Mouse (Mus musculus) liver, postnatal 0 days (tissue): ENCODE measurements around the gene Slc38a9. TPM values are rescaled to one million over a fixed set of nuclear protein-coding genes. Genes with fewer than 3 reads are reported as not detected.
A peak's percentile ranks its signal among the peaks of the same experiment; 100 is the strongest.

Experiments used
- ATAC-seq: fragments of 200-750 bp; cut with Nextera tagmentation; 2 replicates; pipeline ENCODE4 v1.8.0; 2017; ENCODE audit warnings: mild to moderate bottlenecking, moderate library complexity
- DNase-seq: peaks from one replicate; pipeline ENCODE4 v3.0.0-alpha.2; 2016
- H3K27ac ChIP-seq: fragments of 300-500 bp; sonication (generic); 2 replicates; pipeline ENCODE4 v1.5.1; 2014; ENCODE audit warnings: antibody characterized with exemption, moderate library complexity, mild to moderate bottlenecking, low read depth
- H3K27me3 ChIP-seq: fragments of 300-500 bp; sonication (generic); 2 replicates; pipeline ENCODE4 v1.6.1; 2014; ENCODE audit warnings: low read length, control low read depth, mixed read lengths; ENCODE audit not compliant: insufficient read depth
- H3K36me3 ChIP-seq: fragments of 300-500 bp; sonication (generic); replicated peaks from 2 replicates; pipeline ENCODE4 v1.6.1; 2014; ENCODE audit warnings: mild to moderate bottlenecking, control low read depth, low read length, moderate library complexity, mixed read lengths; ENCODE audit not compliant: insufficient read depth
- H3K4me1 ChIP-seq: fragments of 300-500 bp; sonication (generic); 2 replicates; pipeline ENCODE4 v1.6.1; 2014; ENCODE audit warnings: antibody characterized with exemption, mild to moderate bottlenecking, control low read depth; ENCODE audit not compliant: insufficient read depth
- H3K4me2 ChIP-seq: fragments of 300-500 bp; sonication (generic); 2 replicates; pipeline ENCODE4 v1.6.1; 2014; ENCODE audit warnings: low read depth, mild to moderate bottlenecking, low read length, moderate library complexity, mixed read lengths
- H3K4me3 ChIP-seq: fragments of 300-500 bp; sonication (generic); 2 replicates; pipeline ENCODE4 v1.5.1; 2014; ENCODE audit warnings: low read depth, low read length
- H3K9ac ChIP-seq: fragments of 300-500 bp; sonication (generic); replicated peaks from 2 replicates; pipeline ENCODE4 v1.6.1; 2014; ENCODE audit warnings: mild to moderate bottlenecking, moderate library complexity
- H3K9me3 ChIP-seq: fragments of 300-500 bp; sonication (generic); 2 replicates; pipeline ENCODE4 v1.6.1; 2016; ENCODE audit warnings: mild to moderate bottlenecking, control low read depth, low read length, mixed read lengths
- CTCF ChIP-seq: sonication (generic); IDR thresholded peaks from 2 replicates; pipeline ENCODE4 v1.5.1; 2016; ENCODE audit warnings: antibody characterized with exemption, low read depth
- EP300 ChIP-seq: IDR thresholded peaks from 2 replicates; pipeline ENCODE4 v1.6.1; 2016; ENCODE audit warnings: antibody characterized with exemption, low read depth, mild to moderate bottlenecking
- WGBS: fragments of 180-500 bp; shearing (Covaris S2); extraction: QIAGEN DNeasy Blood & Tissue Kit; methylation state at CpG from one replicate; pipeline ENCODE4 v1.1.7; 2014; ENCODE audit not compliant: insufficient replicate concordance; 5-methylcytosine and 5-hydroxymethylcytosine counted together
- polyA plus RNA-seq: library from polyadenylated mRNA; unstranded; fragments of >200 nt; fragmentation: Nextera tagmentation; extraction: Ambion mirVana; gene quantifications from 2 replicates; pipeline ENCODE4 v1.2.1, GENCODE M21; 2015

The Slc38a9 gene
- polyA plus RNA-seq, 1 experiment from 2014 or later = 11.9 TPM

DNA sequence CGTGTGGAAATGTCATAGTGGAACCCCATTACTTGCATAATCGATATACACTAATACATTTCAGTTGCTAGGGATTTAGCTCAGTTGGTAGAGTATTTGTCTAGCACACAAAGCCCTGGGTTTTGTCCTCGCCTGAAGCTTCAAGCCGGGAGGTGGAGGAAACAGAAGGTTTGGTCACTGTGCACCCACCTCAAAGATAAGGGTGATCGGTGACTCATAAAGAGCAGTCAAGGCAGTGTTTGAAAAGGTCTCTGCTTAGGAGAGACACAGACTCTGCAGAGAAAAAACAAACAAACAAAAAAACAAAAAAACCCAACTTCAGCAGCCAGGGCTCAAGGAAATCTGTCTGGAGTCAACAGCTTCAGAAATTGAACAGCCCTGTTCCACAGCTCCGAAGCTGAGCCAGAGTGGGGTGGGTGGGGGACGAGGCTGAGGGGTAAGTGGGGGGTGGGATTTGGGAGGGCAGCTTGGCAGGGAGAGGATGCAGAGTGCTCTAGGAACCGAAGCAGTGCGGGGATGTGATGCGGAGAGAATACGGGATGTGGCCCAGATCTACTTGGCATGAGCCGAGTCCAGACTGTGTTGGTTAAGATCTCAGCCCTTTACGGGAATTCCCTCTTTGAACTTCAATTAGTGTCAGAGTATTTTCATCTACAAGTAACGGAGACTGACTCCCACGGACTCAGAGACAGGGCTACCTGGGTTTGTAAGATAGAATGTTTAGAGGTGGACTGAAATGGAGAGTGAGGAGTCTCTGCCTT, 99.4 kb downstream of the Slc38a9 start:
- Histone ChIP-seq H3K4me3 (no peak overlapping the region), H3K4me1 (peaks cover 14% of the 10 kb centered on the region), H3K9me3 (no peaks in the 10 kb centered on the region), H3K4me2 (no peak overlapping the region), H3K9ac (no peak overlapping the region), H3K27me3 (no peaks in the 10 kb centered on the region), H3K27ac (peak overlapping the region; percentile 59; the same call in 1 of the 2 replicates), H3K36me3 (no peaks in the 10 kb centered on the region)
- TF ChIP-seq EP300 (no peak), CTCF (no peak)
- ATAC-seq (peak; percentile 39), DNase-seq (no peak)
- WGBS = 58% methylated on average over 15 of the region's 15 CpGs

DNA sequence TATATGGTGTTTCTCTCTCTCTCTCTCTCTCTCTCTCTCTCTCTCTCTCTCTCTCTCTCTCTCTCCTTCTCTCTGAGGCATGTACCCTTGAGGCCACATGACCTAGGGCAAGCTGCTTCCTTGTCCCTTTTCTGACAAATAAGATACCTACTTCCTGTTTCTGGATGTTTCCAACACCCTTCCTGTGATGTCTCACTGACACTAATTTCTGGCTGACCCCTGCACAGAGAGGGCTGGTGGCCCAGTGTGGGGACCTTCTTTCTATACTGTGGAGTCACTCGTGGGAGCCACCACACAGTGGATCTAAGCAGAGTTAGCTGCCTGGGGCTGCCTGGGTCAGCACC, 100.0 kb downstream of the Slc38a9 start:
- Histone ChIP-seq H3K4me1 (peaks cover 14% of the 10 kb centered on the region), H3K27me3 (no peaks in the 10 kb centered on the region), H3K4me2 (no peak overlapping the region), H3K4me3 (no peak overlapping the region), H3K9ac (no peak overlapping the region), H3K27ac (peak overlapping the region; percentile 59; the same call in 1 of the 2 replicates), H3K9me3 (no peaks in the 10 kb centered on the region), H3K36me3 (no peaks in the 10 kb centered on the region)
- 12% methylated on average over 1 of the region's 1 CpGs for WGBS
- TF ChIP-seq CTCF (no peak), EP300 (0 out of 2 replicates have a peak, but pooled peaks have one; percentile 15)
- ATAC-seq (peak; percentile 63), DNase-seq (no peak)

DNA sequence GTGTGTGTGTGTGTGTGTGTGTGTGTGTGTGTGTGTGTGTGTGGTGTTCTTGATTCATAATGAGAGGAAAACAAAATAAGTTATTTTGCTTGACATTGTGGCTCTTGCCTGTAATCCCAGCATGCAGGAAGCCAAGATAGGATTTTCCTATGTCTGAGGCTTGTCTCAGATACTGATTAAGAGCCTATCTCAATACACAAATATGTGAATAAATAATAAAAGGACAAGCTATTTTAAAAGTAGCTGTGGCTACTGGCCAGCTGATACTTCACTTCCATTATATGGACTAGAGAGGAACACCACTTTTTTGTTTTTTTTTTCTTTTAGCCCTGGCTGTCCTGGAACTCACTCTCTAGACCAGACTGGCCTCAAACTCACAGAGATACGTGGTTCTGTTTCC, 101.2 kb downstream of the Slc38a9 start:
- Histone ChIP-seq H3K4me2 (no peak overlapping the region), H3K27ac (peak overlapping the region; percentile 17; the same call in 1 of the 2 replicates), H3K27me3 (no peaks in the 10 kb centered on the region), H3K4me1 (peaks cover 14% of the 10 kb centered on the region), H3K4me3 (no peak overlapping the region), H3K9me3 (no peaks in the 10 kb centered on the region), H3K9ac (no peak overlapping the region), H3K36me3 (no peaks in the 10 kb centered on the region)
- ATAC-seq = no peak
- WGBS = 28% methylated on average over 1 of the region's 1 CpGs
- no peak for DNase-seq
- TF ChIP-seq EP300 = no peak
- TF ChIP-seq CTCF = no peak

DNA sequence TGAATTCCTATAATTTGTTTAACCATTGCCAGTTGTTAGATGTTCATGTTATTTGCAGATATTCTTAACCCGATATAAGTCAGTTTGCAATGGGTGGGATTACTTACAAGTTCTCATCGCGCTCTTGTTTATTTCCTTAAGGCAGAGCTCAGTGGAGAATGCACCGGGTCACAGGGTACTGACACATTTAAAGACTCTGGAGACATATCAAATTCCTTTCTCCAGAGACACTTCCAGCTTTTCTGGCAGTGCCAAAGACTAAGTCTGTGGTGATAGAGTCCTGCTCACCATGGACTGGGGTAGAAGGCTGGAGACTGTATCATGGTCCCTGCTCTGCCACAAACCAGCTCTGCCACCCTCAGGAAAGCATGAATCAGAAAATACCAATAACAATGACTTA, 102.0 kb downstream of the Slc38a9 start:
- DNase-seq (no peak), ATAC-seq (no peak)
- Histone ChIP-seq H3K9me3 (no peaks in the 10 kb centered on the region), H3K27ac (peak overlapping the region; percentile 3; the same call in 1 of the 2 replicates), H3K4me2 (no peak overlapping the region), H3K4me1 (peaks cover 14% of the 10 kb centered on the region), H3K4me3 (no peak overlapping the region), H3K27me3 (no peaks in the 10 kb centered on the region), H3K9ac (no peak overlapping the region), H3K36me3 (no peaks in the 10 kb centered on the region)
- TF ChIP-seq EP300 (no peak), CTCF (no peak)
- 78% methylated on average over 4 of the region's 4 CpGs for WGBS

DNA sequence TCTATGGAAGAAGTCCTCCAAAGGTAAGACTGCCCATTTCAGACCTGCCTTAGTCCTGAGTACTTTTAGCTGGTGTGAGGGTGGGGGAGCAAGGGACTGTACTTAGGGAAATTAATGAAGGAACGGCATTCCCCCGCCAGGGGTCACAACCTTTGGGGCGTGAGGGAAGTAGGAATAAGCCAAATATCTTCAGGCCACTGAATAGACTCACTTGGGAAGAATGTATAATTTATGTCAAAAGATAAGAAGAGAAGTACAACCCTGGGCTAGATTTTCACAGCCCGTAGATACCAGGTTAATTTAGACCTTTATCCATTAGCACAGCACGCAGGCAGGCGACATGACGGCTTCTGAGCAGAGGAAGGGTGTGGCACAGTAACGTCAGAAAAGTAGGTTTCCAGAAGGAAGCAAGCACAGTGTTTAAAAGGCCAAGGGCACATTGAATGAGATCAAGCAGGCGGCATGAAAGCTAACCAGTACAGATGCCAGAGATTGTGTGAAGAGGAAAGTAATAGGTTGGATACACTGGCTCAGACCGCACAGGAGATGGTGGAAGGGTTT, 103.1 kb downstream of the Slc38a9 start:
- no peaks in the 10 kb centered on the region for H3K27me3 ChIP-seq
- H3K9ac ChIP-seq = no peak overlapping the region
- H3K27ac ChIP-seq = peak overlapping the region; percentile 39; the same call in 1 of the 2 replicates
- no peaks in the 10 kb centered on the region for H3K9me3 ChIP-seq
- peaks cover 14% of the 10 kb centered on the region for H3K4me1 ChIP-seq
- H3K36me3 ChIP-seq = no peaks in the 10 kb centered on the region
- no peak overlapping the region for H3K4me2 ChIP-seq
- DNase-seq (no peak), ATAC-seq (no peak)
- TF ChIP-seq CTCF (no peak), EP300 (no peak)
- WGBS = 57% methylated on average over 10 of the region's 10 CpGs
- no peak overlapping the region for H3K4me3 ChIP-seq

DNA sequence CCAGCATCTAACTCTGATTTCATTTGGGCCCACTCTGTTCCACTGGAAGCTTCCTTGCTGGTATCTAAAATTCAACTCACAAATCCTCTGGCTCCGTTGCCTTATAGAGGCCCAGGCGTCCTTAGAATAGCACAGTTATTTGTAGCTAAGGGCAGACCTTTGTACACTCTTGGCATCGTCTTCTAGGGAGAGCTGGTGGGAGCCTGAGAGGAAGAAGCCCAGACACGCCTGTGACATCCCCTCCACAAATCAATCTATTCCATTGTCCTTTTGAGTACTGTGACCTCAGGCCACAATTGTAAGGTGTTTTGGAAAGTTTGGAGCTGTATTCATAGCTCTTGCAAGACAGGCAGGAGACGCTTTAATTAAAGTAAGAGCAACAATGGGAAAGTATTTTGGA, 104.0 kb downstream of the Slc38a9 start:
- Histone ChIP-seq H3K36me3 (no peaks in the 10 kb centered on the region), H3K9ac (no peak overlapping the region), H3K27me3 (no peaks in the 10 kb centered on the region), H3K4me3 (no peak overlapping the region), H3K4me1 (peaks cover 14% of the 10 kb centered on the region), H3K4me2 (no peak overlapping the region), H3K9me3 (no peaks in the 10 kb centered on the region), H3K27ac (peak overlapping the region; percentile 39; the same call in 1 of the 2 replicates)
- TF ChIP-seq CTCF (no peak), EP300 (no peak)
- DNase-seq (no peak), ATAC-seq (no peak)
- 79% methylated on average over 5 of the region's 5 CpGs for WGBS
